Mouse (Mus musculus) liver, postnatal 0 days (tissue): ENCODE results near the gene Gm49486. TPM values are rescaled to one million over a fixed set of nuclear protein-coding genes. Genes with fewer than 3 reads are reported as not detected.

Experiments
- ATAC-seq: fragments of 200-750 bp; cut with Nextera tagmentation; 2 replicates; pipeline ENCODE4 v1.8.0; 2017; ENCODE audit warnings: mild to moderate bottlenecking, moderate library complexity
- DNase-seq: peaks from one replicate; pipeline ENCODE4 v3.0.0-alpha.2; 2016
- H3K27ac ChIP-seq: fragments of 300-500 bp; sonication (generic); 2 replicates; pipeline ENCODE4 v1.5.1; 2014; ENCODE audit warnings: antibody characterized with exemption, moderate library complexity, mild to moderate bottlenecking, low read depth
- H3K27me3 ChIP-seq: fragments of 300-500 bp; sonication (generic); 2 replicates; pipeline ENCODE4 v1.6.1; 2014; ENCODE audit warnings: low read length, control low read depth, mixed read lengths; ENCODE audit not compliant: insufficient read depth
- H3K36me3 ChIP-seq: fragments of 300-500 bp; sonication (generic); replicated peaks from 2 replicates; pipeline ENCODE4 v1.6.1; 2014; ENCODE audit warnings: mild to moderate bottlenecking, control low read depth, low read length, moderate library complexity, mixed read lengths; ENCODE audit not compliant: insufficient read depth
- H3K4me1 ChIP-seq: fragments of 300-500 bp; sonication (generic); 2 replicates; pipeline ENCODE4 v1.6.1; 2014; ENCODE audit warnings: antibody characterized with exemption, mild to moderate bottlenecking, control low read depth; ENCODE audit not compliant: insufficient read depth
- H3K4me2 ChIP-seq: fragments of 300-500 bp; sonication (generic); 2 replicates; pipeline ENCODE4 v1.6.1; 2014; ENCODE audit warnings: low read depth, mild to moderate bottlenecking, low read length, moderate library complexity, mixed read lengths
- H3K4me3 ChIP-seq: fragments of 300-500 bp; sonication (generic); 2 replicates; pipeline ENCODE4 v1.5.1; 2014; ENCODE audit warnings: low read depth, low read length
- H3K9ac ChIP-seq: fragments of 300-500 bp; sonication (generic); replicated peaks from 2 replicates; pipeline ENCODE4 v1.6.1; 2014; ENCODE audit warnings: mild to moderate bottlenecking, moderate library complexity
- H3K9me3 ChIP-seq: fragments of 300-500 bp; sonication (generic); 2 replicates; pipeline ENCODE4 v1.6.1; 2016; ENCODE audit warnings: mild to moderate bottlenecking, control low read depth, low read length, mixed read lengths
- CTCF ChIP-seq: sonication (generic); IDR thresholded peaks from 2 replicates; pipeline ENCODE4 v1.5.1; 2016; ENCODE audit warnings: antibody characterized with exemption, low read depth
- EP300 ChIP-seq: IDR thresholded peaks from 2 replicates; pipeline ENCODE4 v1.6.1; 2016; ENCODE audit warnings: antibody characterized with exemption, low read depth, mild to moderate bottlenecking
- WGBS: fragments of 180-500 bp; shearing (Covaris S2); extraction: QIAGEN DNeasy Blood & Tissue Kit; methylation state at CpG from one replicate; pipeline ENCODE4 v1.1.7; 2014; ENCODE audit not compliant: insufficient replicate concordance; 5-methylcytosine and 5-hydroxymethylcytosine counted together
- polyA plus RNA-seq: library from polyadenylated mRNA; unstranded; fragments of >200 nt; fragmentation: Nextera tagmentation; extraction: Ambion mirVana; gene quantifications from 2 replicates; pipeline ENCODE4 v1.2.1, GENCODE M21; 2015

Gene Gm49486
- polyA plus RNA-seq, 1 experiment from 2014 or later: 0.08 TPM

GRCm38 (mm10) chr15:79271124-79271746, 42.0 kb downstream of the Gm49486 start:
- Histone ChIP-seq H3K27ac (no peak overlapping the region), H3K36me3 (no peaks in the 10 kb centered on the region), H3K4me3 (peak overlapping the region; percentile 33; the same call in 1 of the 2 replicates), H3K4me1 (peaks cover 10% of the 10 kb centered on the region), H3K9me3 (no peaks in the 10 kb centered on the region), H3K4me2 (peak overlapping the region; percentile 73), H3K27me3 (no peaks in the 10 kb centered on the region), H3K9ac (no peak overlapping the region)
- 22% methylated on average over 17 of the region's 17 CpGs for WGBS
- no peak for ATAC-seq
- peak; percentile 73 for TF ChIP-seq CTCF
- no peak for TF ChIP-seq EP300
- peak; percentile 71 for DNase-seq

GRCm38 (mm10) chr15:79273020-79273419, 43.8 kb downstream of the Gm49486 start:
- H3K4me1 ChIP-seq: peaks cover 10% of the 10 kb centered on the region
- no peak overlapping the region for H3K4me3 ChIP-seq
- no peaks in the 10 kb centered on the region for H3K9me3 ChIP-seq
- H3K4me2 ChIP-seq: no peak overlapping the region
- 60% methylated on average over 10 of the region's 10 CpGs for WGBS
- TF ChIP-seq EP300 (no peak), CTCF (no peak)
- ATAC-seq (no peak), DNase-seq (no peak)
- no peaks in the 10 kb centered on the region for H3K27me3 ChIP-seq
- no peak overlapping the region for H3K9ac ChIP-seq
- no peak overlapping the region for H3K27ac ChIP-seq
- no peaks in the 10 kb centered on the region for H3K36me3 ChIP-seq

- no peak for ATAC-seq
- Histone ChIP-seq H3K27me3 (no peaks in the 10 kb centered on the region), H3K4me2 (no peak overlapping the region), H3K4me1 (peaks cover 13% of the 10 kb centered on the region), H3K9ac (no peak overlapping the region), H3K9me3 (no peaks in the 10 kb centered on the region), H3K27ac (no peak overlapping the region), H3K4me3 (no peak overlapping the region), H3K36me3 (no peaks in the 10 kb centered on the region)
- WGBS: 65% methylated on average over 10 of the region's 10 CpGs
- TF ChIP-seq EP300 (no peak), CTCF (no peak)
- DNase-seq: no peak
Measured at GRCm38 (mm10) chr15:79277728-79278127, 48.5 kb downstream of the Gm49486 start.

- ATAC-seq (no peak), DNase-seq (peak; percentile 58)
- TF ChIP-seq EP300: no peak
- peak; percentile 75 for TF ChIP-seq CTCF
- Histone ChIP-seq H3K27ac (no peak overlapping the region), H3K9ac (no peak overlapping the region), H3K4me1 (peaks cover 20% of the 10 kb centered on the region), H3K9me3 (no peaks in the 10 kb centered on the region), H3K4me2 (no peak overlapping the region), H3K4me3 (no peak overlapping the region), H3K27me3 (no peaks in the 10 kb centered on the region), H3K36me3 (no peaks in the 10 kb centered on the region)
- 32% methylated on average over 6 of the region's 6 CpGs for WGBS
Measured at GRCm38 (mm10) chr15:79280209-79280608, 51.0 kb downstream of the Gm49486 start.

GRCm38 (mm10) chr15:79280850-79281249, 51.7 kb downstream of the Gm49486 start:
- DNase-seq (peak; percentile 25), ATAC-seq (0 out of 2 replicates have a peak, but pooled peaks have one; percentile 20)
- H3K4me2 ChIP-seq: peak overlapping the region; percentile 7; the same call in 1 of the 2 replicates
- TF ChIP-seq CTCF: peak; percentile 39
- no peak for TF ChIP-seq EP300
- H3K9me3 ChIP-seq: no peaks in the 10 kb centered on the region
- H3K4me1 ChIP-seq: peaks cover 20% of the 10 kb centered on the region
- no peaks in the 10 kb centered on the region for H3K36me3 ChIP-seq
- H3K27ac ChIP-seq: no peak overlapping the region
- no peak overlapping the region for H3K9ac ChIP-seq
- H3K4me3 ChIP-seq: no peak overlapping the region
- no peaks in the 10 kb centered on the region for H3K27me3 ChIP-seq
- 43% methylated on average over 5 of the region's 5 CpGs for whole genome bisulfite sequencing

- Histone ChIP-seq H3K27ac (0 out of 2 replicates have a peak overlapping the region, but pooled peaks have one; percentile 64), H3K36me3 (0 out of 2 replicates have a peak, but pooled peaks cover 2% of the 10 kb centered on the region), H3K4me2 (peak overlapping the region; percentile 7; the same call in 1 of the 2 replicates), H3K27me3 (no peaks in the 10 kb centered on the region), H3K4me1 (peaks cover 20% of the 10 kb centered on the region), H3K9ac (no peak overlapping the region), H3K4me3 (no peak overlapping the region), H3K9me3 (no peaks in the 10 kb centered on the region)
- WGBS: 81% methylated on average over 1 of the region's 1 CpGs
- TF ChIP-seq EP300: no peak
- no peak for TF ChIP-seq CTCF
- DNase-seq (peak; percentile 58), ATAC-seq (peak; percentile 85)
Measured at GRCm38 (mm10) chr15:79281389-79281788, 52.2 kb downstream of the Gm49486 start.
